Mouse (Mus musculus) c-Kit-positive CD71-negative TER-119-negative erythroid progenitor cells, embryonic 14.5 days (primary cell): Measurements from ENCODE around the gene Ttll5.

Experiments used
- DNase-seq: peaks from one replicate; pipeline ENCODE4 v3.0.0-alpha.2; 2013; ENCODE audit warnings: low read depth

Gene Ttll5

GRCm38 (mm10) chr12:86014174-86014573 lies 189.7 kb downstream of the Ttll5 start:
- DNase-seq, result no peak

GRCm38 (mm10) chr12:86014621-86015020 lies 190.2 kb downstream of the Ttll5 start:
- no peak for DNase-seq

GRCm38 (mm10) chr12:86015114-86015513 lies 190.7 kb downstream of the Ttll5 start:
- DNase-seq, result no peak

- no peak for DNase-seq
Measured at GRCm38 (mm10) chr12:86017360-86017759, 192.9 kb downstream of the Ttll5 start.

GRCm38 (mm10) chr12:86021583-86021982 lies 197.1 kb downstream of the Ttll5 start:
- DNase-seq, result no peak

GRCm38 (mm10) chr12:86022282-86022984 lies 198.0 kb downstream of the Ttll5 start:
- DNase-seq, result no peak

- DNase-seq, result no peak
Measured at GRCm38 (mm10) chr12:86023081-86023871, 198.8 kb downstream of the Ttll5 start.

GRCm38 (mm10) chr12:86024426-86024825 lies 200.0 kb downstream of the Ttll5 start:
- peak; percentile 17 for DNase-seq

GRCm38 (mm10) chr12:86025480-86025879 lies 201.0 kb downstream of the Ttll5 start:
- no peak for DNase-seq

- no peak for DNase-seq
Measured at GRCm38 (mm10) chr12:86027000-86027399, 202.5 kb downstream of the Ttll5 start.

GRCm38 (mm10) chr12:86027747-86028146 lies 203.3 kb downstream of the Ttll5 start:
- DNase-seq, result no peak

- no peak for DNase-seq
Measured at GRCm38 (mm10) chr12:86030932-86031331, 206.5 kb downstream of the Ttll5 start.

GRCm38 (mm10) chr12:86035586-86035985 lies 211.1 kb downstream of the Ttll5 start:
- DNase-seq, result no peak

GRCm38 (mm10) chr12:86036368-86037166 lies 212.1 kb downstream of the Ttll5 start:
- DNase-seq, result no peak

- DNase-seq, result no peak
Measured at GRCm38 (mm10) chr12:86037235-86037921, 212.9 kb downstream of the Ttll5 start.

GRCm38 (mm10) chr12:86039078-86039477 lies 214.6 kb downstream of the Ttll5 start:
- no peak for DNase-seq

- no peak for DNase-seq
Measured at GRCm38 (mm10) chr12:86039751-86040150, 215.3 kb downstream of the Ttll5 start.

- DNase-seq, result no peak
Measured at GRCm38 (mm10) chr12:86046141-86046540, 221.7 kb downstream of the Ttll5 start.

GRCm38 (mm10) chr12:86046776-86047175 lies 222.3 kb downstream of the Ttll5 start:
- DNase-seq, result no peak

GRCm38 (mm10) chr12:86047376-86047775 lies 222.9 kb downstream of the Ttll5 start:
- peak; percentile 20 for DNase-seq

GRCm38 (mm10) chr12:86049813-86050212 lies 225.4 kb downstream of the Ttll5 start:
- no peak for DNase-seq

GRCm38 (mm10) chr12:86051477-86051876 lies 227.0 kb downstream of the Ttll5 start:
- DNase-seq, result no peak
